Mouse (Mus musculus) olfactory bulb, adult 2 months (tissue): ENCODE measurements at regions not wholly inside any gene's neighbourhood (a gene's known extent, or its start where the extent isn't known, plus 50 kb on each side); places are given as distances from the start of the nearest gene placed in this dataset.

Experiments used
- H3K27ac ChIP-seq: fragments of 200-500 bp; 2 replicates; pipeline ENCODE4 v1.5.1; 2012; ENCODE audit warnings: low read depth, low read length; ENCODE audit not compliant: insufficient read depth
- H3K4me1 ChIP-seq: fragments of 200-500 bp; 2 replicates; pipeline ENCODE4 v1.6.1; 2012; ENCODE audit warnings: low read length; ENCODE audit not compliant: control insufficient read depth, insufficient read depth
- H3K4me3 ChIP-seq: fragments of 200-500 bp; 2 replicates; pipeline ENCODE4 v1.5.1; 2012; ENCODE audit warnings: mild to moderate bottlenecking, low read depth, low read length, moderate library complexity; ENCODE audit not compliant: insufficient read depth
- CTCF ChIP-seq: fragments of 200-500 bp; IDR thresholded peaks from 2 replicates; pipeline ENCODE4 v1.5.1; 2012; ENCODE audit warnings: low read depth, mild to moderate bottlenecking, low read length, moderate library complexity; ENCODE audit not compliant: insufficient read depth
- POLR2A ChIP-seq: fragments of 200-500 bp; IDR thresholded peaks from 2 replicates; pipeline ENCODE4 v1.6.1; 2012; ENCODE audit warnings: mild to moderate bottlenecking, low read depth, low read length, moderate library complexity; ENCODE audit not compliant: insufficient read depth
- WGBS: fragments of 180-500 bp; shearing (Covaris S2); methylation state at CpG from one replicate; pipeline ENCODE4 v1.1.7; 2018; 5-methylcytosine and 5-hydroxymethylcytosine counted together

DNA sequence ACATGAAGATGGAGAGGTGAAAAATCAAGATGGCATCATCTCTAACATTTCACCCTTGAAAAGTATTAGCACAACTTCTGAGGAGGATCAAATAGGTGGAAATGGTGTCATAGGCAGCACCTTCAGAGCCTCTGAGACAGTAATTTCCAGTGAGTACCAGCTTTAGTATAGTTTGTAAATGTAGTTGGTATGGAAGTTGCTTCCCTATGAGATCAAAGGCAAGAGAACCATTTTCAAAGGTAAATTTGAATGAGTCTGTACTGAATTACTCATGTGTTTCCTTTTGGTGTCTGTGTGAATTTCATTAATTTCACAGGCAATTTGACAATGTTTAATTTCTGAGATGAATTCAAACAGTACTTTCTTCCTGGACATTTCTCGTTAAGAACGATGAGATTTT is 280.8 kb upstream of the Myo3a start:
- no peak for TF ChIP-seq CTCF
- no peak for TF ChIP-seq POLR2A
- WGBS: 90% methylated on average over 2 of the region's 2 CpGs

GRCm38 (mm10) chr2:21951279-21951678 is 276.0 kb upstream of the Myo3a start:
- 50% methylated on average over 3 of the region's 3 CpGs for WGBS
- H3K4me3 ChIP-seq: no peak overlapping the region
- H3K27ac ChIP-seq: no peak overlapping the region
- TF ChIP-seq POLR2A (no peak), CTCF (no peak)
- no peaks in the 10 kb centered on the region for H3K4me1 ChIP-seq

More for the DNA sequence above, 280.8 kb upstream of the Myo3a start:
- no peak overlapping the region for H3K4me3 ChIP-seq
- H3K27ac ChIP-seq: no peak overlapping the region
- no peaks in the 10 kb centered on the region for H3K4me1 ChIP-seq

DNA sequence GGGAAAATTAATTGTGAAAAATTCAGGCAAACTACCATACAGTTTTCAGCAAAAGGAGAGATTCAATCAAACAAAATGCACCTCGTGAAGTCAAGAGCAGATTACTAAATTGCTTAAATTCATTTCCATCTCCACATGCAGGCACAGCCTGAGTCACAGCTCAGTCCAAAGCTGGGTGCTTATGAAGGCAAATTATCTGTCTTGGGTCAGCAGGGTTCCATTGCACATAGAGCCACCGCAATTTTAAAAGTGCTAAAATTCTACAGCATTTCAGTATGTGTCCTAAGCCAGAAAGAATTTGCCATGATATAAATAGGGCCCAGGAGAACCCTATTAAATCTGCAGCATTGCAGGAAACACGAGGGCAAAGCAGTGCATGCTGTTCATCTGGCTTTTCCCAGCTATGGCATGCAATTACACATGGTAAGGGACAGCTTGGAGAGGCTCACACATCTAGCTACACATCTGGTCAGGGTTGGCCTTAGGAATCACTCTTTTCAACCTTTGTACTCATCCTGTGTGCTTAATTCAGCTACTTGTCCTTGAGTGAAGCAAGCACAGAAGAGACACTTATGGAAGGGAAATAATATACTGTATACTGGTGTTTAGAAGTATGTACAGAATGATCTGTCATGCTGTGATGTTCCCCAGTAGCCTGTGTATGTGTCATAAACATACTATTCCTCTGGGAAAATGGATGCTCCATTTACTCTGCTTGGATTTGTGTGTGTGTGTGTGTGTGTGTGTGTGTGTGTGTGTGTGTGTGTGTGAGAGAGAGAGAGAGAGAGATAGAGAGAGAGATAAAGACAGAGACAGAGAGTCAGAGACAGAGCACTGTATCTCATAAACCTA is 271.0 kb upstream of the Myo3a start:
- no peak overlapping the region for H3K27ac ChIP-seq

GRCm38 (mm10) chr2:21958365-21958764 is 268.9 kb upstream of the Myo3a start:
- WGBS: under 1% methylated on average over 3 of the region's 3 CpGs
- Histone ChIP-seq H3K4me1 (no peaks in the 10 kb centered on the region), H3K27ac (no peak overlapping the region), H3K4me3 (no peak overlapping the region)
- no peak for TF ChIP-seq POLR2A
- no peak for TF ChIP-seq CTCF

More for the DNA sequence above, 271.0 kb upstream of the Myo3a start:
- H3K4me1 ChIP-seq: no peaks in the 10 kb centered on the region
- H3K4me3 ChIP-seq: no peak overlapping the region
- WGBS: 47% methylated on average over 3 of the region's 3 CpGs
- no peak for TF ChIP-seq POLR2A
- no peak for TF ChIP-seq CTCF

DNA sequence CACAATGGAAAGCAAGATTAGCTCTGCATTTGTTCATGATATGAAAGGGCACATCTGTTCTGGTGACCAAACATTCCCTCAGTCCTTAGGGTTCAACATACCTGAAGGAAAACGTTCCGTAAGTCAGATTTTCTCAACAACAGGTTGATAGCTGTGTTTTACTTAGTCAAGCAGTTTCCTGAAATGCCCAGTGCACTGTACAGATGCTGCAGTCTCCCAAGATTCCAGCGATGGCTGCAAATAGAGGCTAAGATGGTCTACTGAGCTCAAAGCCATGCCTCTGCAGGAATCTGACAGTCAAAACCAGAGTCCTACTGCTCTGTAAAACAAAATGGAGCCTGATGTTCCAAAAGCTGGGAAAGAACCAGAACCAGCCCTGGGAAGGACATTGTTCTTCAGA is 268.5 kb upstream of the Myo3a start:
- H3K27ac ChIP-seq: no peak overlapping the region
- no peak for TF ChIP-seq POLR2A
- TF ChIP-seq CTCF: no peak
- H3K4me3 ChIP-seq: no peak overlapping the region
- WGBS: 37% methylated on average over 3 of the region's 3 CpGs
- no peaks in the 10 kb centered on the region; the same call in 1 of the 2 replicates for H3K4me1 ChIP-seq

DNA sequence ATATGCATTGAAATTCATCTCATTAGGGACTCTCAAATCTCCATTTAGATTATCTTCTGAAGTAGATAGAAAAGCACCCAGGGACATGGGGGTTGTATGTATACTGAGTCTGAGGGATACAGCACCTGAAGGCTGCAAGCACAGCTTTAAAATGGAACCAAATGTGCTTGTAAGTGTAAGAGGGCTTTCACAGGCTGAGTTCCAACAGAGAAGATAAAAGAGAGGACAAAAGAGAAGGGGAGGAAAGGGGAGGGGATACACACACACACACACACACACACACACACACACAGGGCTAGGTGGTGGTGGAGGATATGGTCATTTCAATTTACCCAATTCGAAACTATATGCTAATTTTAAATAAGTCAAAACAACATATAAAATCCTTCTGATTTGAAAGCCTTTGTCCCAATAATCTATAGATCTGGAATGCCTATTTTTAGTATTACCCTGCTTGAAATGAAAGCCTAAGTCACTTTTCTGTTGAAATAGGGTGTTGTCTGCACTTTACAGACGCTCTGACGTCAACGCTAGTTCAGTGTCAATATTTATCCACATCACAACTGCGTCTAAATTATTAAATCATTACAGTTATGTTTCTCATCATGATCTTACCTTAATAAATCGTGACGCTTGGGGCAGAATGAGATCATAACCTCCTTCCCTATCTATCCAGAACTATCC is 263.8 kb upstream of the Myo3a start:
- H3K27ac ChIP-seq: no peak overlapping the region
- H3K4me1 ChIP-seq: no peaks in the 10 kb centered on the region; the same call in 1 of the 2 replicates
- WGBS: 7% methylated on average over 7 of the region's 7 CpGs
- H3K4me3 ChIP-seq: no peak overlapping the region
- TF ChIP-seq CTCF: no peak
- TF ChIP-seq POLR2A: no peak

- H3K27ac ChIP-seq: no peak overlapping the region
- 5% methylated on average over 10 of the region's 10 CpGs for WGBS
- no peak overlapping the region for H3K4me3 ChIP-seq
- TF ChIP-seq POLR2A (no peak), CTCF (no peak)
- no peaks in the 10 kb centered on the region; the same call in 1 of the 2 replicates for H3K4me1 ChIP-seq
Observed at GRCm38 (mm10) chr2:21964027-21964605, 263.2 kb upstream of the Myo3a start.

DNA sequence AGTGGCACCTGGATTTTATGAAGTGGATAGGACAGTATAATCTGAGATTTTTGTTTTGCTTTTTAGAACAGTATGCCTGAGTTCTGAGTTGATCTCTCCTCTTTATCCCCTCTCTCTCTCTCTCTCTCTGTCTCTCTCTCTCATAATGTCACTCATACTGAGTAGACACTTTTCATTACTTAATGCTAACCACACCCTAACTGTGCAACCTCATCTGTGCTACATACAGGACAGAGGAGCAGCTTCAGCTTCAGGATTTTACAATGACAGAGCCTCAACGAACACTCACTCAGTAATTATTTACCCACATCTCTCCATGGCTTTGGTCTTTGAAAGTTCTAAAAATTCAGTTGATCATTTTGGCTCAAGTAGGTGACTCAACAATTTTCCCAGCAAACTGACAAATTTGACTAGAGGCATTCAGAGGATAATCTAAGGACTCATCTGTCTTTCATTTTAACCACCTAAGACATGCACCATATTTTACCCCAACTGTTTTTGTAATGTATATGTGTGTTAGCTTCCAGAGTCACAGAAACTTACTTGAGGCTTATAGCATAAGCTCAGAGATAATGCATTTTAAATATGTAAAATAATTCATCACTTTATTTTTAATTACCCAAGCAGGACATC is 256.4 kb upstream of the Myo3a start:
- no peak for TF ChIP-seq POLR2A
- no peak for TF ChIP-seq CTCF
- WGBS: 90% methylated on average over 1 of the region's 1 CpGs
- Histone ChIP-seq H3K4me3 (no peak overlapping the region), H3K4me1 (no peaks in the 10 kb centered on the region), H3K27ac (no peak overlapping the region)
